Mouse (Mus musculus): ENCODE data around the gene Auts2. TPM values are rescaled to one million over a fixed set of nuclear protein-coding genes. Genes with fewer than 3 reads are reported as not detected.

Auts2 gene
- polyA plus RNA-seq, 1 experiment from 2014 or later, result 76.2 TPM

GRCm38 (mm10) chr5:132537475-132537874, 5.7 kb downstream of the Auts2 start:
- no peaks in the 10 kb centered on the region for H3K9me3 ChIP-seq
- H3K27ac ChIP-seq (replicated peaks), result no peak overlapping the region
- H3K36me3 ChIP-seq, result no peaks in the 10 kb centered on the region
- no peak for ATAC-seq (ENCODE audit: low FRiP score, low read depth)
- no peaks in the 10 kb centered on the region for H3K27me3 ChIP-seq
- H3K9ac ChIP-seq, result no peak overlapping the region
- no peak overlapping the region for H3K4me3 ChIP-seq
- WGBS, result 86% methylated on average over 4 of the region's 4 CpGs
- peaks cover 39% of the 10 kb centered on the region for H3K4me1 ChIP-seq (replicated peaks)
- H3K4me2 ChIP-seq, result no peak overlapping the region

GRCm38 (mm10) chr5:132526395-132526794, 16.7 kb downstream of the Auts2 start:
- no peak for ATAC-seq (ENCODE audit: low FRiP score, low read depth)
- no peak overlapping the region for H3K9ac ChIP-seq
- no peaks in the 10 kb centered on the region for H3K36me3 ChIP-seq
- H3K9me3 ChIP-seq, result no peaks in the 10 kb centered on the region
- no peak overlapping the region for H3K4me2 ChIP-seq
- no peak overlapping the region for H3K27ac ChIP-seq (replicated peaks)
- no peak overlapping the region for H3K4me3 ChIP-seq
- WGBS, result 27% methylated on average over 3 of the region's 3 CpGs
- no peaks in the 10 kb centered on the region for H3K27me3 ChIP-seq
- H3K4me1 ChIP-seq (replicated peaks), result peaks cover 76% of the 10 kb centered on the region

- no peaks in the 10 kb centered on the region for H3K9me3 ChIP-seq
- no peak overlapping the region for H3K9ac ChIP-seq
- WGBS, result 41% methylated on average over 12 of the region's 12 CpGs
- H3K27ac ChIP-seq (replicated peaks), result no peak overlapping the region
- H3K4me2 ChIP-seq, result no peak overlapping the region
- no peak overlapping the region for H3K4me3 ChIP-seq
- no peaks in the 10 kb centered on the region for H3K27me3 ChIP-seq
- no peak for ATAC-seq (ENCODE audit: low FRiP score, low read depth)
- H3K36me3 ChIP-seq, result no peaks in the 10 kb centered on the region
- peaks cover 76% of the 10 kb centered on the region for H3K4me1 ChIP-seq (replicated peaks)
Measured at GRCm38 (mm10) chr5:132521358-132521873, 21.7 kb downstream of the Auts2 start.

- Histone ChIP-seq H3K36me3 (no peaks in the 10 kb centered on the region), H3K9me3 (no peaks in the 10 kb centered on the region), H3K4me1 (replicated peaks) (peaks cover 67% of the 10 kb centered on the region), H3K4me3 (no peak overlapping the region), H3K9ac (no peak overlapping the region), H3K27ac (replicated peaks) (no peak overlapping the region), H3K4me2 (no peak overlapping the region), H3K27me3 (no peaks in the 10 kb centered on the region)
- no peak for ATAC-seq (ENCODE audit: low FRiP score, low read depth)
- 23% methylated on average over 6 of the region's 6 CpGs for whole genome bisulfite sequencing
Measured at GRCm38 (mm10) chr5:132517879-132518278, 25.3 kb downstream of the Auts2 start.

GRCm38 (mm10) chr5:132514521-132514920, 28.6 kb downstream of the Auts2 start:
- Histone ChIP-seq H3K4me2 (no peak overlapping the region), H3K36me3 (no peaks in the 10 kb centered on the region), H3K27ac (replicated peaks) (no peak overlapping the region), H3K4me1 (replicated peaks) (peaks cover 46% of the 10 kb centered on the region), H3K4me3 (no peak overlapping the region), H3K27me3 (no peaks in the 10 kb centered on the region), H3K9ac (no peak overlapping the region), H3K9me3 (no peaks in the 10 kb centered on the region)
- WGBS, result 94% methylated on average over 6 of the region's 6 CpGs
- ATAC-seq (ENCODE audit: low FRiP score, low read depth), result no peak

GRCm38 (mm10) chr5:132513206-132513605, 29.9 kb downstream of the Auts2 start:
- no peak for ATAC-seq (ENCODE audit: low FRiP score, low read depth)
- 41% methylated on average over 7 of the region's 7 CpGs for WGBS
- Histone ChIP-seq H3K4me1 (replicated peaks) (peaks cover 37% of the 10 kb centered on the region), H3K9me3 (no peaks in the 10 kb centered on the region), H3K27ac (replicated peaks) (no peak overlapping the region), H3K4me3 (no peak overlapping the region), H3K27me3 (no peaks in the 10 kb centered on the region), H3K4me2 (no peak overlapping the region), H3K36me3 (no peaks in the 10 kb centered on the region), H3K9ac (no peak overlapping the region)

- Histone ChIP-seq H3K36me3 (no peaks in the 10 kb centered on the region), H3K4me1 (replicated peaks) (peaks cover 15% of the 10 kb centered on the region), H3K9me3 (no peaks in the 10 kb centered on the region), H3K27me3 (no peaks in the 10 kb centered on the region), H3K9ac (no peak overlapping the region), H3K4me3 (no peak overlapping the region), H3K4me2 (peak overlapping the region; percentile 7), H3K27ac (replicated peaks) (no peak overlapping the region)
- ATAC-seq (ENCODE audit: low FRiP score, low read depth), result no peak
- 16% methylated on average over 9 of the region's 9 CpGs for WGBS
Measured at GRCm38 (mm10) chr5:132509464-132509885, 33.7 kb downstream of the Auts2 start.

GRCm38 (mm10) chr5:132504893-132505292, 38.3 kb downstream of the Auts2 start:
- ATAC-seq (ENCODE audit: low FRiP score, low read depth), result no peak
- H3K4me2 ChIP-seq, result no peak overlapping the region
- no peaks in the 10 kb centered on the region for H3K36me3 ChIP-seq
- no peak overlapping the region for H3K9ac ChIP-seq
- H3K4me3 ChIP-seq, result no peak overlapping the region
- 98% methylated on average over 1 of the region's 1 CpGs for WGBS
- H3K27me3 ChIP-seq, result no peaks in the 10 kb centered on the region
- no peaks in the 10 kb centered on the region for H3K9me3 ChIP-seq
- H3K27ac ChIP-seq (replicated peaks), result no peak overlapping the region
- H3K4me1 ChIP-seq (replicated peaks), result peaks cover 26% of the 10 kb centered on the region

GRCm38 (mm10) chr5:132503431-132503830, 39.7 kb downstream of the Auts2 start:
- 94% methylated on average over 2 of the region's 2 CpGs for WGBS
- no peaks in the 10 kb centered on the region for H3K27me3 ChIP-seq
- H3K4me3 ChIP-seq, result no peak overlapping the region
- peaks cover 19% of the 10 kb centered on the region for H3K4me1 ChIP-seq (replicated peaks)
- H3K27ac ChIP-seq (replicated peaks), result no peak overlapping the region
- H3K9me3 ChIP-seq, result no peaks in the 10 kb centered on the region
- no peak overlapping the region for H3K4me2 ChIP-seq
- H3K36me3 ChIP-seq, result no peaks in the 10 kb centered on the region
- no peak for ATAC-seq (ENCODE audit: low FRiP score, low read depth)
- H3K9ac ChIP-seq, result no peak overlapping the region

- H3K9ac ChIP-seq, result no peak overlapping the region
- ATAC-seq (ENCODE audit: low FRiP score, low read depth), result no peak
- H3K36me3 ChIP-seq, result no peaks in the 10 kb centered on the region
- no peaks in the 10 kb centered on the region for H3K27me3 ChIP-seq
- no peak overlapping the region for H3K4me3 ChIP-seq
- no peaks in the 10 kb centered on the region for H3K9me3 ChIP-seq
- no peak overlapping the region for H3K4me2 ChIP-seq
- H3K4me1 ChIP-seq (replicated peaks), result peaks cover 19% of the 10 kb centered on the region
- H3K27ac ChIP-seq (replicated peaks), result no peak overlapping the region
- WGBS, result 24% methylated on average over 5 of the region's 5 CpGs
Measured at GRCm38 (mm10) chr5:132502036-132502435, 41.1 kb downstream of the Auts2 start.

- 2% methylated on average over 3 of the region's 3 CpGs for whole genome bisulfite sequencing
- Histone ChIP-seq H3K4me2 (no peak overlapping the region), H3K27me3 (no peaks in the 10 kb centered on the region)
Measured at GRCm38 (mm10) chr5:132500817-132501231, 42.3 kb downstream of the Auts2 start.

GRCm38 (mm10) chr5:132498896-132499295, 44.2 kb downstream of the Auts2 start:
- Histone ChIP-seq H3K27me3 (no peaks in the 10 kb centered on the region), H3K4me3 (no peak overlapping the region), H3K9me3 (no peaks in the 10 kb centered on the region), H3K4me1 (replicated peaks) (peaks cover 19% of the 10 kb centered on the region), H3K9ac (no peak overlapping the region), H3K4me2 (no peak overlapping the region), H3K36me3 (no peaks in the 10 kb centered on the region), H3K27ac (replicated peaks) (no peak overlapping the region)
- 78% methylated on average over 2 of the region's 2 CpGs for WGBS
- no peak for ATAC-seq (ENCODE audit: low FRiP score, low read depth)

More at GRCm38 (mm10) chr5:132500817-132501231, 42.3 kb downstream of the Auts2 start:
- no peak overlapping the region for H3K9ac ChIP-seq
- H3K4me3 ChIP-seq, result no peak overlapping the region
- H3K27ac ChIP-seq (replicated peaks), result no peak overlapping the region
- no peak for ATAC-seq (ENCODE audit: low FRiP score, low read depth)
- peaks cover 19% of the 10 kb centered on the region for H3K4me1 ChIP-seq (replicated peaks)
- no peaks in the 10 kb centered on the region for H3K9me3 ChIP-seq
- no peaks in the 10 kb centered on the region for H3K36me3 ChIP-seq

GRCm38 (mm10) chr5:132498045-132498444, 45.1 kb downstream of the Auts2 start:
- H3K27me3 ChIP-seq, result no peaks in the 10 kb centered on the region
- no peak overlapping the region for H3K27ac ChIP-seq (replicated peaks)
- 84% methylated on average over 5 of the region's 5 CpGs for WGBS
- no peaks in the 10 kb centered on the region for H3K9me3 ChIP-seq
- no peak overlapping the region for H3K4me3 ChIP-seq
- H3K9ac ChIP-seq, result no peak overlapping the region
- ATAC-seq (ENCODE audit: low FRiP score, low read depth), result no peak
- H3K4me2 ChIP-seq, result no peak overlapping the region
- H3K36me3 ChIP-seq, result no peaks in the 10 kb centered on the region
- H3K4me1 ChIP-seq (replicated peaks), result peaks cover 19% of the 10 kb centered on the region
